Mouse (Mus musculus) C2C12 (cell line): ENCODE data around the gene Hsd11b2.
A peak's percentile ranks its signal among the peaks of the same experiment; 100 is the strongest.

Experiments
- CTCF ChIP-seq: IDR thresholded peaks from one replicate; pipeline ENCODE4 v1.5.1; 2011; ENCODE audit not compliant: control insufficient read depth, insufficient read depth, insufficient read length
- FOSL1 ChIP-seq: IDR thresholded peaks from one replicate; pipeline ENCODE4 v1.8.0; 2011; ENCODE audit warnings: mild to moderate bottlenecking, low read length; ENCODE audit not compliant: poor library complexity, insufficient read depth, severe bottlenecking
- MYOD1 ChIP-seq: IDR thresholded peaks from one replicate; pipeline ENCODE4 v1.6.1; 2011; ENCODE audit warnings: low read depth; ENCODE audit not compliant: control insufficient read depth, insufficient read length
- MYOG ChIP-seq: IDR thresholded peaks from one replicate; pipeline ENCODE4 v1.6.1; 2011; ENCODE audit not compliant: control insufficient read depth, insufficient read length; ENCODE audit errors: extremely low read depth
- USF1 ChIP-seq: IDR thresholded peaks from one replicate; pipeline ENCODE4 v1.6.1; 2011; ENCODE audit warnings: low read depth, mild to moderate bottlenecking, control low read depth, moderate library complexity

DNA sequence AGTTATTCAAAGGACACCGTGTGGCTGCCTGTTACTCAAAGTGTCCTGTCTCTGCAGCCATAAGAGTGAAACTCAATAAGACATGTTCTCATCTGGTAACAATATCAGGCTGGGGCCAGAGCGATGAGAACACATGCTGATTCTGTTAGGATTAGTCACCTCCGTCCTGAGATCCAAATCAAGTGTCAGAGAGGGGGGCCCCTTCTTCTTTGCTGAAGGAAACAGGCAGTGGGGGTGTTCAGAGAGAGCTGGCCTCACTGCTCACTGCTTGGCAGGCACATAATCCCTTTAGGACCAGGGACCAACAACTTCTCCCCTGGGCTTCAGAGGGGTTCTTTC is 34.6 kb upstream of the Hsd11b2 start:
- TF ChIP-seq CTCF (no peak), USF1 (no peak), FOSL1 (no peak), MYOG (no peak), MYOD1 (peak; percentile 15)
